Mouse (Mus musculus) effector memory CD4-positive, alpha-beta T cell, adult 5 months (primary cell): Measurements from ENCODE around the gene Pnkd. TPM values are rescaled to one million over a fixed set of nuclear protein-coding genes. Genes with fewer than 3 reads are reported as not detected.

Source experiments
- polyA plus RNA-seq: library from polyadenylated mRNA; unstranded; fragments of 100-300 nt; shearing (Covaris generic); gene quantifications from one replicate; pipeline ENCODE4 v1.2.1, GENCODE M21; 2017

Gene Pnkd
- polyA plus RNA-seq: 34.5 TPM

DNA sequence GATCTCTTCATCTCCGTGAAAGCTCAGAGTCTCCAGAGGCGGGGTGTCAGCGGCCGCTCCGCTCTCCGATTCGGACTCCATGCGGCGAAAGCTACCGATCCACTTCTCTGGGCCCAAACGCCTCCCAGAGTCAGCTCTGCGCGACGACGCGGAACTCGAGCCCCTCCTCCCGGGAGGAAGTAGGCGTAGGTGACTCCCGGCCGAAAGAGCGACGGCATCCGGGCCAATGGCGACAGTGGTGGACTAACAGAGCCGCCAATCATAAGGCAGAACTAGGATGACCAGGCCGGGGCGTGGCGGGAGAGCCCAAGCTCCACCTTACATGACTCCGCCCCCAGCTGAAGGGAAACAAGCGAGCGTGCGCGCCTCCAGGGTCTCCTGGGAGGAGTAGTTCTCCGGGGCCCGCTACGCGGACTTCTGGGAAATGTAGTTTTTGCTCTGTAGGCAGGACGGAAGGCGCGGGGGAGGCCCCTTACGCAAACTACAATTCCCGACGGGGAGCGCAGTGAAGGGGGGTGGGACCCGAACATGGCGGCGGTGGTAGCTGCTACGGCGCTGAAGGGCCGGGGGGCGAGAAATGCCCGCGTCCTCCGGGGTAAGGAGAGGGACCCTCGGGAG, at the start of gene Pnkd, which contains the start of gene Aamp:
Gene Pnkd (plus strand): TSS at position 388 of the 618 bp plus-strand sequence.
Gene Aamp (minus strand): TSS at position 196 of the 618 bp plus-strand sequence.

DNA sequence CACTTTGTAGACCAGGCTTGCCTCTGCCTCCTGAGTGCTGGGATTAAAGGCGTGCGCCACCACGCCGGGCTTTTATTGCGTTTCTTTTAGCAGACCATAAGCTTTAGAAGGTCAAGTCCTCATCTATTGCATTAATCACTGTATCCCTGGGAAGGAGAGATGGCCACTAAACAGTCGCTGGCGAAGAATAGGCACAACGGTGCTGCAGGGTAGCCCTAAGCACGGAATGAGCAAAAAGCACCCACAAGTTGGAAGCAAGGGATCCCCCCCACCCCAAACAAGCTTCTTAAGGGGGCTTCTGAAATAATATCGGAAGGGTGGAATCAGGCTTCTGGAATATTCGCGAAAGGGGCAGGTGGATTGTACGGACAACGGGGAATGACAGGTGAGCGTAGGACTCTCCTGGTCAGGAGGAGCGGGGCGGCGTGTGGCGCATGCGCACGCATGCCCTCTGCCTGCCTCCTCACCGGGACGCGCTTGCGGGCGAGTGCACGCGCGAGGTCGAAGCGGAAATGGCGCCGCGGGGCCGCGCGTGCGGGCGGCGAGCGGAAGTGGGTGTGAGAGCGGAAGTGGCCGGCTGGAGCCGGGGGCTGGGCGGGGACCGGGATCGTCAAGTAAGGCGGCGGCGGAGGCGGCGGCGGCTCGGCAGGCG, 48.7 kb upstream of the Pnkd start, which contains the start of gene Arpc2:
Gene Arpc2 (plus strand): TSS at position 147 of the 652 bp plus-strand sequence.

GRCm38 (mm10) chr1:74278538-74278937, 6.2 kb upstream of the Pnkd start, which contains the start of gene Gpbar1:
TSS of gene Gpbar1 (plus strand) at chr1:74278550.

DNA sequence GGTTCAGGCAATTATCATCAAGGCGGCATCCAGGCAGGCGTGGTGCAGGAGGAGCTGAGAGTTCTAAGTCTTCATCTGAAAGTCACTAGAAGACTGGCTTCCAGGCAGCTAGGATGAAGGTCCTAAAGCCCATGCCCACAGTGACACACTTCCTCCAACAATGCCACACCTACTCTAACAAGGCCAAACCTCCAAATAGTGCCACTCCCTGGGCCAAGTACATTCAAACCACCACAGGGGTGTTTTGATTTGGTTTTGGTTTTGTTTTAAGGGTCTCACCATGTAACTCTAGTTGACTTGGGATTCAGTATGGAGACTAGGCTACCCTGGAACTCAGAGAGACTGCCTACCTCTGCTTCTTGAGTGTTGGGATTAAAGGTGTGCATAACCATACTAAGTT, 20.8 kb downstream of the Pnkd start, which contains the start of gene Tmbim1:
Gene Tmbim1 (minus strand): TSS at position 101 of the 400 bp plus-strand sequence.

GRCm38 (mm10) chr1:74361812-74362211, 77.1 kb downstream of the Pnkd start, which contains the start of gene Catip:
TSS of gene Catip (plus strand) at chr1:74362108.

GRCm38 (mm10) chr1:74374980-74375379, 90.2 kb downstream of the Pnkd start, which contains the start of gene Slc11a1:
TSS of gene Slc11a1 (plus strand) at chr1:74375195.

GRCm38 (mm10) chr1:74390924-74391748, 106.4 kb downstream of the Pnkd start, which contains the start of gene Ctdsp1:
TSS of gene Ctdsp1 (plus strand) at chr1:74391509.

Other genes with a start within 250 kb of the Pnkd start
- 1.7 TPM for gene Tns1, start 160.5 kb upstream of the Pnkd start, polyA plus RNA-seq
- not detected for gene Rufy4, start 159.4 kb upstream of the Pnkd start, polyA plus RNA-seq
- gene Cxcr2, start 130.9 kb upstream of the Pnkd start, polyA plus RNA-seq: not detected
- gene Cxcr1, start 90.3 kb upstream of the Pnkd start, polyA plus RNA-seq: not detected
- gene Arpc2, start 48.8 kb upstream of the Pnkd start, polyA plus RNA-seq: 943 TPM
- gene Gpbar1, start 6.4 kb upstream of the Pnkd start, polyA plus RNA-seq: 1.1 TPM
- 251 TPM for gene Aamp, start 192 bp upstream of the Pnkd start, polyA plus RNA-seq
- 3.3 TPM for gene Tmbim1, start 20.7 kb downstream of the Pnkd start, polyA plus RNA-seq
- gene Catip, start 77.2 kb downstream of the Pnkd start, polyA plus RNA-seq: not detected
- not detected for gene Slc11a1, start 90.3 kb downstream of the Pnkd start, polyA plus RNA-seq
- gene Ctdsp1, start 106.6 kb downstream of the Pnkd start, polyA plus RNA-seq: 4.7 TPM
- gene Vil1, start 124.4 kb downstream of the Pnkd start, polyA plus RNA-seq: 0.11 TPM
- gene Cnot9, start 221.1 kb downstream of the Pnkd start, polyA plus RNA-seq: 21.4 TPM